Mouse (Mus musculus): Measurements from ENCODE around the gene Olfr559. TPM values are rescaled to one million over a fixed set of nuclear protein-coding genes. Genes with fewer than 3 reads are reported as not detected.

Gene Olfr559
- polyA plus RNA-seq, 1 experiment, result not detected

GRCm38 (mm10) chr7:102701915-102702314 is 25.4 kb downstream of the Olfr559 start, which contains the start of gene Olfr558:
Gene Olfr558, plus strand, starts transcription at chr7:102702215.
- H3K36me3 ChIP-seq (ENCODE audit: control insufficient read depth, insufficient read depth, low read length), result no peaks in the 10 kb centered on the region
- no peak for DNase-seq
- TF ChIP-seq CTCF (conservative IDR thresholded peaks at IDR 0.05; ENCODE audit: insufficient read depth, insufficient read length, low read depth, low read length) (no peak), POLR2A (IDR thresholded peaks at IDR 0.05; ENCODE audit: low read depth, low read length) (no peak)
- no peak within 1 kb of the TSS for H3K4me3 ChIP-seq (ENCODE audit: insufficient read depth, low read depth, low read length)
- no peaks in the 10 kb centered on the region for H3K27me3 ChIP-seq (replicated peaks; ENCODE audit: control insufficient read depth, insufficient read depth, low read length)
- no peak within 1 kb of the TSS for H3K27ac ChIP-seq (ENCODE audit: insufficient read depth, low read depth, low read length)
- H3K4me1 ChIP-seq (ENCODE audit: control insufficient read depth, insufficient read depth, low read length), result no peaks in the 10 kb centered on the region

GRCm38 (mm10) chr7:102698461-102698860 is 28.8 kb downstream of the Olfr559 start:
- 85% methylated on average over 7 of the region's 7 CpGs for WGBS
- Histone ChIP-seq H3K27me3 (replicated peaks; ENCODE audit: control insufficient read depth, insufficient read depth, low read length) (no peaks in the 10 kb centered on the region), H3K27ac (ENCODE audit: insufficient read depth, low read depth, low read length) (no peak overlapping the region), H3K4me3 (ENCODE audit: insufficient read depth, low read depth, low read length) (no peak overlapping the region), H3K36me3 (ENCODE audit: control insufficient read depth, insufficient read depth, low read length) (no peaks in the 10 kb centered on the region), H3K4me1 (ENCODE audit: control insufficient read depth, insufficient read depth, low read length) (no peaks in the 10 kb centered on the region)
- no peak for TF ChIP-seq POLR2A (IDR thresholded peaks at IDR 0.05; ENCODE audit: low read depth, low read length)
- TF ChIP-seq CTCF (conservative IDR thresholded peaks at IDR 0.05; ENCODE audit: insufficient read depth, insufficient read length, low read depth, low read length), result no peak
- DNase-seq, result no peak

- Histone ChIP-seq H3K36me3 (ENCODE audit: control insufficient read depth, insufficient read depth, low read length) (no peaks in the 10 kb centered on the region), H3K27me3 (replicated peaks; ENCODE audit: control insufficient read depth, insufficient read depth, low read length) (no peaks in the 10 kb centered on the region), H3K4me1 (ENCODE audit: control insufficient read depth, insufficient read depth, low read length) (no peaks in the 10 kb centered on the region), H3K4me3 (ENCODE audit: insufficient read depth, low read depth, low read length) (no peak within 1 kb of the TSS), H3K27ac (ENCODE audit: insufficient read depth, low read depth, low read length) (no peak within 1 kb of the TSS)
- TF ChIP-seq CTCF (conservative IDR thresholded peaks at IDR 0.05; ENCODE audit: insufficient read depth, insufficient read length, low read depth, low read length) (peak; percentile 84), POLR2A (IDR thresholded peaks at IDR 0.05; ENCODE audit: low read depth, low read length) (no peak)
- 67% methylated on average over 5 of the region's 5 CpGs for WGBS
- peak; percentile 35 for DNase-seq
Measured at GRCm38 (mm10) chr7:102695358-102696125, 31.7 kb downstream of the Olfr559 start, which contains the start of gene Olfr557. Gene Olfr557, plus strand, starts transcription at chr7:102695910.

GRCm38 (mm10) chr7:102686944-102687501 is 40.3 kb downstream of the Olfr559 start, which contains the start of gene Trim68:
Gene Trim68, minus strand, starts transcription at chr7:102687327.
- H3K36me3 ChIP-seq (ENCODE audit: control insufficient read depth, insufficient read depth, low read length), result no peaks in the 10 kb centered on the region
- H3K4me3 ChIP-seq (ENCODE audit: insufficient read depth, low read depth, low read length), result peak within 1 kb of the TSS; percentile 94
- DNase-seq, result peak; percentile 94
- no peaks in the 10 kb centered on the region for H3K27me3 ChIP-seq (replicated peaks; ENCODE audit: control insufficient read depth, insufficient read depth, low read length)
- H3K27ac ChIP-seq (ENCODE audit: insufficient read depth, low read depth, low read length), result peak within 1 kb of the TSS; percentile 74
- H3K4me1 ChIP-seq (ENCODE audit: control insufficient read depth, insufficient read depth, low read length), result no peaks in the 10 kb centered on the region
- under 1% methylated on average over 40 of the region's 40 CpGs for WGBS
- TF ChIP-seq POLR2A (IDR thresholded peaks at IDR 0.05; ENCODE audit: low read depth, low read length) (no peak), CTCF (conservative IDR thresholded peaks at IDR 0.05; ENCODE audit: insufficient read depth, insufficient read length, low read depth, low read length) (no peak)

- DNase-seq, result no peak
- 73% methylated on average over 1 of the region's 1 CpGs for WGBS
Measured at GRCm38 (mm10) chr7:102681916-102682315, 45.4 kb downstream of the Olfr559 start.

GRCm38 (mm10) chr7:102676225-102676624 is 51.1 kb downstream of the Olfr559 start:
- Histone ChIP-seq H3K27ac (ENCODE audit: insufficient read depth, low read depth, low read length) (no peak overlapping the region), H3K36me3 (ENCODE audit: control insufficient read depth, insufficient read depth, low read length) (no peaks in the 10 kb centered on the region), H3K27me3 (replicated peaks; ENCODE audit: control insufficient read depth, insufficient read depth, low read length) (no peaks in the 10 kb centered on the region), H3K4me1 (ENCODE audit: control insufficient read depth, insufficient read depth, low read length) (no peaks in the 10 kb centered on the region), H3K4me3 (ENCODE audit: insufficient read depth, low read depth, low read length) (no peak overlapping the region)
- WGBS, result 75% methylated on average over 2 of the region's 2 CpGs
- no peak for DNase-seq
- TF ChIP-seq CTCF (conservative IDR thresholded peaks at IDR 0.05; ENCODE audit: insufficient read depth, insufficient read length, low read depth, low read length), result no peak
- no peak for TF ChIP-seq POLR2A (IDR thresholded peaks at IDR 0.05; ENCODE audit: low read depth, low read length)

More at GRCm38 (mm10) chr7:102681916-102682315, 45.4 kb downstream of the Olfr559 start:
- TF ChIP-seq POLR2A (IDR thresholded peaks at IDR 0.05; ENCODE audit: low read depth, low read length) (no peak), CTCF (conservative IDR thresholded peaks at IDR 0.05; ENCODE audit: insufficient read depth, insufficient read length, low read depth, low read length) (no peak)
- H3K4me1 ChIP-seq (ENCODE audit: control insufficient read depth, insufficient read depth, low read length), result no peaks in the 10 kb centered on the region
- no peak overlapping the region for H3K4me3 ChIP-seq (ENCODE audit: insufficient read depth, low read depth, low read length)
- H3K27ac ChIP-seq (ENCODE audit: insufficient read depth, low read depth, low read length), result no peak overlapping the region
- no peaks in the 10 kb centered on the region for H3K27me3 ChIP-seq (replicated peaks; ENCODE audit: control insufficient read depth, insufficient read depth, low read length)
- no peaks in the 10 kb centered on the region for H3K36me3 ChIP-seq (ENCODE audit: control insufficient read depth, insufficient read depth, low read length)

Other genes with a start within 250 kb of the Olfr559 start
- not detected in 2 replicates for gene Olfr543, start 245.8 kb downstream of the Olfr559 start, polyA plus RNA-seq (2012; rRNA removed)
- gene Olfr544, start 239.2 kb downstream of the Olfr559 start, polyA plus RNA-seq (2012; rRNA removed), result not detected in 2 replicates
- gene Olfr545, start 227.9 kb downstream of the Olfr559 start, polyA plus RNA-seq (2012; rRNA removed), result not detected in 2 replicates
- not detected in 2 replicates for gene Olfr547, start 192.7 kb downstream of the Olfr559 start, polyA plus RNA-seq (2012; rRNA removed)
- gene Olfr548-ps1, start 186.6 kb downstream of the Olfr559 start, polyA plus RNA-seq (2012; rRNA removed), result not detected in 2 replicates
- not detected in 2 replicates for gene Olfr549, start 177.6 kb downstream of the Olfr559 start, polyA plus RNA-seq (2012; rRNA removed)
- 3.7 and 4.5 TPM in 2 replicates for gene Trim21, start 162.0 kb downstream of the Olfr559 start, polyA plus RNA-seq (2012; rRNA removed)
- gene Olfr550, start 156.0 kb downstream of the Olfr559 start, polyA plus RNA-seq (2012; rRNA removed), result not detected in 2 replicates
- not detected in 2 replicates for gene Olfr551, start 135.6 kb downstream of the Olfr559 start, polyA plus RNA-seq (2012; rRNA removed)
- gene Olfr552, start 129.7 kb downstream of the Olfr559 start, polyA plus RNA-seq (2012; rRNA removed), result not detected in 2 replicates
- not detected in 2 replicates for gene Olfr553, start 109.3 kb downstream of the Olfr559 start, polyA plus RNA-seq (2012; rRNA removed)
- gene Olfr554, start 89.1 kb downstream of the Olfr559 start, polyA plus RNA-seq (2012; rRNA removed), result not detected in 2 replicates
- gene Olfr555, start 68.7 kb downstream of the Olfr559 start, polyA plus RNA-seq (2012; rRNA removed), result not detected in 2 replicates
- not detected in 2 replicates for gene Olfr556, start 62.6 kb downstream of the Olfr559 start, polyA plus RNA-seq (2012; rRNA removed)
- gene Trim68, start 40.2 kb downstream of the Olfr559 start, polyA plus RNA-seq (2012; rRNA removed), result 9.7 and 11.7 TPM in 2 replicates
- not detected in 2 replicates for gene Olfr557, start 31.6 kb downstream of the Olfr559 start, polyA plus RNA-seq (2012; rRNA removed)
- 1.9 and 2.6 TPM in 2 replicates for gene Olfr558, start 25.3 kb downstream of the Olfr559 start, polyA plus RNA-seq (2012; rRNA removed)
- gene Olfr33, start 8.4 kb downstream of the Olfr559 start, polyA plus RNA-seq (2012; rRNA removed), result not detected in 2 replicates
- not detected in 2 replicates for gene Olfr560, start 31.9 kb upstream of the Olfr559 start, polyA plus RNA-seq (2012; rRNA removed)
- gene Olfr78, start 32.0 kb upstream of the Olfr559 start, polyA plus RNA-seq (2012; rRNA removed), result 1.9 and 3.2 TPM in 2 replicates
- gene Olfr561, start 43.7 kb upstream of the Olfr559 start, polyA plus RNA-seq (2012; rRNA removed), result not detected in 2 replicates
- gene Olfr564, start 76.0 kb upstream of the Olfr559 start, polyA plus RNA-seq (2012; rRNA removed), result not detected in 2 replicates
- not detected in 2 replicates for gene Olfr566, start 131.3 kb upstream of the Olfr559 start, polyA plus RNA-seq (2012; rRNA removed)
- not detected in 2 replicates for gene Olfr568, start 149.6 kb upstream of the Olfr559 start, polyA plus RNA-seq (2012; rRNA removed)
- gene Olfr569, start 163.4 kb upstream of the Olfr559 start, polyA plus RNA-seq (2012; rRNA removed), result not detected in 2 replicates
- gene Olfr570, start 167.1 kb upstream of the Olfr559 start, polyA plus RNA-seq (2012; rRNA removed), result not detected in 2 replicates
- gene Olfr571, start 190.0 kb upstream of the Olfr559 start, polyA plus RNA-seq (2012; rRNA removed), result not detected in 2 replicates
- gene Olfr572, start 196.9 kb upstream of the Olfr559 start, polyA plus RNA-seq (2012; rRNA removed), result not detected in 2 replicates
- not detected in 2 replicates for gene Olfr573-ps1, start 215.1 kb upstream of the Olfr559 start, polyA plus RNA-seq (2012; rRNA removed)
- gene Olfr574, start 221.0 kb upstream of the Olfr559 start, polyA plus RNA-seq (2012; rRNA removed), result not detected in 2 replicates
- gene Olfr575, start 231.3 kb upstream of the Olfr559 start, polyA plus RNA-seq (2012; rRNA removed), result not detected in 2 replicates
- gene Olfr576, start 235.2 kb upstream of the Olfr559 start, polyA plus RNA-seq (2012; rRNA removed), result not detected in 2 replicates
- gene Olfr577, start 248.5 kb upstream of the Olfr559 start, polyA plus RNA-seq (2012; rRNA removed), result not detected in 2 replicates